Mouse (Mus musculus) intestine, postnatal 0 days (tissue): ENCODE measurements around the gene Med16. TPM values are rescaled to one million over a fixed set of nuclear protein-coding genes. Genes with fewer than 3 reads are reported as not detected.

Experiments used
- ATAC-seq: fragments of 200-750 bp; cut with Nextera tagmentation; 2 replicates; pipeline ENCODE4 v1.8.0; 2017; ENCODE audit warnings: mild to moderate bottlenecking, moderate TSS enrichment, moderate library complexity
- H3K27ac ChIP-seq: fragments of 300-500 bp; sonication (generic); 2 replicates; pipeline ENCODE4 v1.5.1; 2014; ENCODE audit warnings: mild to moderate bottlenecking, low read depth, low read length, moderate library complexity
- H3K27me3 ChIP-seq: fragments of 300-500 bp; sonication (generic); replicated peaks from 2 replicates; pipeline ENCODE4 v1.6.1; 2014; ENCODE audit warnings: low read length, mixed read lengths; ENCODE audit not compliant: control insufficient read depth, insufficient read depth
- H3K36me3 ChIP-seq: fragments of 300-500 bp; sonication (generic); 2 replicates; pipeline ENCODE4 v1.6.1; 2014; ENCODE audit warnings: mild to moderate bottlenecking, moderate library complexity; ENCODE audit not compliant: control insufficient read depth, insufficient read depth
- H3K4me1 ChIP-seq: fragments of 300-500 bp; sonication (generic); replicated peaks from 2 replicates; pipeline ENCODE4 v1.6.1; 2014; ENCODE audit warnings: antibody characterized with exemption, low read length, mixed read lengths; ENCODE audit not compliant: control insufficient read depth, insufficient read depth
- H3K4me2 ChIP-seq: fragments of 300-500 bp; sonication (generic); replicated peaks from 2 replicates; pipeline ENCODE4 v1.6.1; 2014; ENCODE audit warnings: low read depth, mild to moderate bottlenecking, moderate library complexity
- H3K4me3 ChIP-seq: fragments of 300-500 bp; sonication (generic); 2 replicates; pipeline ENCODE4 v1.5.1; 2014; ENCODE audit warnings: low read depth, low read length
- H3K9ac ChIP-seq: fragments of 300-500 bp; sonication (generic); 2 replicates; pipeline ENCODE4 v1.6.1; 2014; ENCODE audit warnings: mild to moderate bottlenecking, low read depth, low read length
- H3K9me3 ChIP-seq: fragments of 300-500 bp; sonication (generic); 2 replicates; pipeline ENCODE4 v1.6.1; 2016; ENCODE audit warnings: mixed run types; ENCODE audit not compliant: control insufficient read depth
- CTCF ChIP-seq: sonication (generic); IDR thresholded peaks from 2 replicates; pipeline ENCODE4 v1.5.1; 2016; ENCODE audit warnings: low read depth, mild to moderate bottlenecking, control low read depth, antibody characterized with exemption, moderate library complexity
- whole genome bisulfite sequencing: fragments of 180-500 bp; shearing (Covaris S2); extraction: QIAGEN DNeasy Blood & Tissue Kit; methylation state at CpG from one replicate; pipeline ENCODE4 v1.1.7; 2014; 5-methylcytosine and 5-hydroxymethylcytosine counted together
- polyA plus RNA-seq: library from polyadenylated mRNA; unstranded; fragments of >200 nt; fragmentation: Nextera tagmentation; extraction: Ambion mirVana; gene quantifications from 2 replicates; pipeline ENCODE4 v1.2.1, GENCODE M21; 2015

Gene Med16
- polyA plus RNA-seq, 1 experiment from 2014 or later: 17.8 TPM

DNA sequence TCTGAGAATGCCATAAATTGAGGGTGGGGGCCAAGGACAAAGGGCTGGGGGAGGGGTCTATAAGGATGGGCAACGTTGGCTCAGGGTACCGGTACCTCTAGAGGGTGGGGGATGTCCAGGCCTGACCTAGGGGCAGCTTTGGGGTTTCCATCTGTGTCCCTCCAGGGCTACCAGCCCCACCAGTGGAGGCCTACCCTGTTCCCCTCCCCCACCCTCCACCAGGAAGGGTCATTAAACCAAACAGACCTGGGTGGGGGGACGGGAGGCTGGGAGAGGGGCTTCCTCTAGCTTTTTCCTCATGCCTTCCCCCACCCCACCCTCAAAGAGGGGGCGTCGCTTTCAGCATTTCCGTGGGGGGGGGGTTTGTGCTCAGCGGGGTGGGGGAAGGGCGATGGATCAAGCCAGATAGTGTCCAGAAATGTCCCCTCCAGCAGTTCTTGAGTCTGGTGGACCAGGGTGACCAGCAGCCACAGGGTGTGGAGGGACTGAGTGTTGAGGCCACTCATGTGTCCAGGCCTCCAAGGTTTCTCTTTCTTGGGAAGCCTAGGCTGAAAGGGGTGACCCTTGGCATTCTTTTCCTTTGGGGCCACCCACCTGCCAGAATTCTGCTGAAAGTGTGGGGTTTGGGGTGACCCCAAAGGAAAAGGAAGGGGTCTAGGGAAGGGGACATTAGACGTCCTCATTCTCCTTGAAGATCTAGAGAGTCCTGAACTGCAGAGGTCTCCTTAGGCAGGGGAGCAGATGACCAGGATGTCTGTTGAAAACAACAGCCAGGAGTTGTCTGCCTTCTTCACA lies 20.4 kb upstream of the Med16 start:
- H3K4me1 ChIP-seq: peaks cover 18% of the 10 kb centered on the region
- H3K9ac ChIP-seq: peak overlapping the region; percentile 45

DNA sequence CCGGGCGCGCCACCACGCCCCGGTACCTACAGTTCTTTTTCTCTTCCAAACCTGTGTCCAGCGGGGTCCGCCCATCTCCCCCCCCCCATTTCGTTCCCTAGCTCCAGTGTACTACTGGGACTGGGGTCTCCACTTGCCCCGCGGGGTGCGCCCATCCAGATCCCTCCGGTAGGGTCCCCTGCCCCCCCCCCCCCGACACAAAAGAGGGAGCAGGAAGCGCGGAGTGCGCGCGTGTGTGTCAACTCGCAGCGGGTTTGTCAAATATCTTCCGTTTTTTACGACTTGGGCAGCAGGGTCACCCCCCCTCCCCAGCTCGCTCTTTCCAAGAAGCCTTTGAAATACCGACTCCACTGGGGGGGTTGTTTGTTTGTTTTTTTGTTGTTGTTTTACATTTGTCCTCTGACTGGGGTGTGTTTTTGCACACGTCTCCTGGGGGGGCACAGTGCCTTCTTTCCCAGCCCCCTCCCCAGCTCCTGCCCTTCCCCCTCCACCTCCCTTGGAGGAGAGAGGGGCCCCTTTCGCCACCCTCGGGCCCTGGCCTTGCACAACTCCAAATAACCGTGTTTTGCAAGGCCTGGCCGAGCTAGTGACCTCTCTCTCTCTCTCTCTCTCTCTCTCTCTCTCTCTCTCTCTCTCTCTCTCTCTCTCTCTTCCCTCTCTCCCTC lies 19.4 kb upstream of the Med16 start:
- ATAC-seq: no peak
- peak overlapping the region; percentile 91 for H3K9ac ChIP-seq
- peaks cover 10% of the 10 kb centered on the region; the same call in 1 of the 2 replicates for H3K4me1 ChIP-seq
- whole genome bisulfite sequencing: 0% methylated on average over 28 of the region's 29 CpGs
- H3K4me2 ChIP-seq: peak overlapping the region; percentile 90
- no peak for TF ChIP-seq CTCF
- H3K27ac ChIP-seq: peak overlapping the region; percentile 92
- H3K36me3 ChIP-seq: peaks cover 22% of the 10 kb centered on the region
- H3K4me3 ChIP-seq: peak overlapping the region; percentile 98
- no peaks in the 10 kb centered on the region for H3K27me3 ChIP-seq
- H3K9me3 ChIP-seq: no peaks in the 10 kb centered on the region

More for the DNA sequence above, 20.4 kb upstream of the Med16 start:
- 22% methylated on average over 9 of the region's 9 CpGs for WGBS
- no peaks in the 10 kb centered on the region for H3K27me3 ChIP-seq
- H3K36me3 ChIP-seq: peaks cover 22% of the 10 kb centered on the region
- H3K4me2 ChIP-seq: peak overlapping the region; percentile 90
- H3K4me3 ChIP-seq: peak overlapping the region; percentile 98
- no peak for TF ChIP-seq CTCF
- ATAC-seq: no peak
- H3K27ac ChIP-seq: peak overlapping the region; percentile 92
- no peaks in the 10 kb centered on the region for H3K9me3 ChIP-seq

DNA sequence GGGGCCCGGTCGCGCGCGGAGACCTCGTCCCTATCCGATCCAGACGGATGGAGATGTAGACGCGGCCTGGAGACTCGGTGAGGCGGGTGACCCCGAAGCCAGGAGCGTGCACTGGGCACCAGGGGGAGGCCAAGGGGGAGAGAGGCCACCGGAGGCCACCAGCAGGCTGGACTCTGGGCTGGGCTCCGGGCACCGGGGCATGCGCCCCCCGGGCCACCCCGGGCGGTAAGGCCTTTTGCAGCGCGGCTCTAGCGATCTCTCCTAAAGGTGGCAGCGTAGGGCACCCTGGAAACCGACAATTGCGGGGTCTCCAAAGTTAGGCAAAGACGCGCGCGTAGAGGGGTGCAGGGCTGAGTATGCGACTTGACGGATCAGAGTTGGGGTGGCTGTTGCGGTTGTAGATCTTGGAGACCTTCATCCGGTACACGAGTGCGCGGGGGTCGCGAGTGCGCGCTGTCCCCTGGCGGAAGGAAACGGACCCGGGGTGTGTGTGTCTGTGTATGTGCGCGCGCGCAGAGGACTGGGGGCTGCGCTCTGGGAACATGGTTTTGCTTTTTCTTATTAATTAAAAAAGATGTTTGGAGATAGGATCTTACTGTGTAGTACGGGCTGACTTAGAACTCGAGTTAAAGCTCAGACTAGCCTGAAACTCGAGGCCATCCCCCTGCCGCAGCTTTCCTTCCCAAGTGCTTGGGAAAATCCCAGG lies 18.8 kb upstream of the Med16 start:
- H3K27ac ChIP-seq: peak overlapping the region; percentile 92
- WGBS: under 1% methylated on average over 54 of the region's 54 CpGs
- peak; percentile 50 for TF ChIP-seq CTCF
- H3K36me3 ChIP-seq: peaks cover 22% of the 10 kb centered on the region
- peak; percentile 26 for ATAC-seq
- peak overlapping the region; percentile 98 for H3K4me3 ChIP-seq
- H3K27me3 ChIP-seq: peaks cover under 1% of the 10 kb centered on the region; the same call in 1 of the 2 replicates
- peaks cover 6% of the 10 kb centered on the region; the same call in 1 of the 2 replicates for H3K4me1 ChIP-seq
- H3K9me3 ChIP-seq: no peaks in the 10 kb centered on the region
- peak overlapping the region; percentile 90 for H3K4me2 ChIP-seq
- peak overlapping the region; percentile 91 for H3K9ac ChIP-seq

DNA sequence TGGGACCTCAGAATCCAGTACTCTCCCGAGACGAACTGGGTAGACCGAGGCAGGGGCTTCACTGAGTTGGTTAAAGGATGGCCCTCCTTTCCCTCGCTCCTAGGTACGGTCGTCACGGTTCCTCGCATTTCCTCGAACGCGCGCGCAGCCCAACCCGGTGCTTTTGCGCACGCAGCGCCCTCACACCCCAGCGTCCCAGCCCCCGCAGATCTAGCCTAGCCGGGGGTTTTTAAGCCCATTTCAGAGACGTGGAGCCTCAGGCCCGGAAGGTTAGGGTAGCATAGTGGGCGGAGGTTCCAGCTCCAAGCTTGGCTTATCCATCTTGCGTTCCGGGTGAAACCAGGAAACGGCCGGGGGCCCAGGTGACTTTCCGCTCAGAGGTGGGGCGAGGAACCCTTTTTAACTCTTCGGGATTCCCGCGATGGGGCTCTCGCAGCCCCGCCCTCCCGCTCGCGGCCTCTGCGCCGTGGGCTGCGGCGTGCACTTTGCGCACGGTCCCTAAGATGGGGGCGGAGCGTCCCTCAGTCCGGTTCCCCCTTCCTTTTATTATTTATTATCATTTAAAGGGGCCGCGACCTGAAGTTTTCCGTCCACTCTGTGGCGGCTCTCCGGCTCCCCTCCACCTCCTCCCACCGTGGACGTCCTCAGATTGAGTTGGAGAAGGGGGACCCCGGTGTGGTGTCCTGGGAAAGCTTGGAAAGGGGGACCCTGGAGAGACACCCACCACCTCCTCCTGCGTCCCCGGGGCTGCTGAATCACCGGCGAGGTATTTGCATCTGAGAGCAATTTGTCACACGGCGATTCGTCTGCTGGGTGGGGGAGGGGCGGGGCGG lies 18.0 kb upstream of the Med16 start, which contains the start of gene Arid3a:
Gene Arid3a, plus strand, starts transcription at position 553 of the 833 bp plus-strand sequence.
- ATAC-seq: peak; percentile 79
- H3K36me3 ChIP-seq: peaks cover 17% of the 10 kb centered on the region
- H3K9ac ChIP-seq: peak within 1 kb of the TSS; percentile 91
- H3K9me3 ChIP-seq: no peaks in the 10 kb centered on the region
- WGBS: under 1% methylated on average over 63 of the region's 63 CpGs
- peaks cover 4% of the 10 kb centered on the region; the same call in 1 of the 2 replicates for H3K4me1 ChIP-seq
- H3K27ac ChIP-seq: peak within 1 kb of the TSS; percentile 92
- 0 out of 2 replicates have a peak, but pooled peaks have one; percentile 0 for TF ChIP-seq CTCF
- peak within 1 kb of the TSS; percentile 98 for H3K4me3 ChIP-seq
- H3K27me3 ChIP-seq: peaks cover 8% of the 10 kb centered on the region
- H3K4me2 ChIP-seq: peak within 1 kb of the TSS; percentile 90

DNA sequence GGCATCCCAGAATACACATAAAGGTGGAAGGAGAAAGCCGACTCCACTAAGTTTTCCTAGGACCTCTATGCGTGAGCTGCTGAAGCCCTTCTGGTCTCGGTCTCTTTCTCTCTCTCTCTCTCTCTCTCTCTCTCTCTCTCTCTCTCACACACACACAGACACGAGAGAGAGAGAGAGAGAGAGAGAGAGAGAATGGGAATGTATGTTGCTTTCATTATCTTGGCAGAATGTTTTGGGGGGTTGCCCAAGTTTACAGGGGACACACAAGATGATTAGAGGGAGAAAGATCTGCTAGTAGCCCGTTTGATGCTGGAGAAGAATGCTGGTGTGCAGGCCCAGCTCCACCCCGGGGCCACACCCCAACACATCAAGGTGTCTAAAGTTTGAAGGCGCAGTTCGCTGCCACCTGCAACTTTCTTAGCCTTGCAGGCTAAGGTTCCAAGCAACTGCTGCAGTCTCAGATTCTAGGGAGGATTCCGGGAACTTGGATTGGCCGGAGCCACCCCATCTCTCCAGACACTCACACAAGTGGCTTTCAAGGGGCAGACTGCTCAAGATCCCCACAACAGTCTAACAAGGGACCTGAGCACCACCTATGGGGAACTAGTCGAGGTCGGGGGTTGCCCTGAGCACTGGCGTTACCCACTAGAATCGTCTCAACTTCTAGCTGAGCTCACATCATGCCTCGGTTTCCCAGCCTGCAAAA lies 17.2 kb upstream of the Med16 start:
- Histone ChIP-seq H3K27ac (peak overlapping the region; percentile 92), H3K36me3 (peaks cover 10% of the 10 kb centered on the region), H3K9me3 (no peaks in the 10 kb centered on the region), H3K9ac (peak overlapping the region; percentile 91), H3K27me3 (peaks cover 13% of the 10 kb centered on the region), H3K4me1 (peaks cover 7% of the 10 kb centered on the region; the same call in 1 of the 2 replicates), H3K4me2 (peak overlapping the region; percentile 90), H3K4me3 (peak overlapping the region; percentile 98)
- WGBS: 5% methylated on average over 15 of the region's 15 CpGs
- ATAC-seq: no peak; the same call in 1 of the 2 replicates
- 0 out of 2 replicates have a peak, but pooled peaks have one; percentile 1 for TF ChIP-seq CTCF
